Mouse (Mus musculus) left cerebral cortex, adult 8-10 months (tissue): ENCODE data around the gene Jup. TPM values are rescaled to one million over a fixed set of nuclear protein-coding genes. Genes with fewer than 3 reads are reported as not detected.
"Not testable (repeated sequence)": the region's sequence is repeated elsewhere in the genome, so short reads cannot be mapped to it uniquely, and the experiment has no call there.

Experiments used
- DNase-seq, 2 experiments: peaks; one replicate each; pipeline ENCODE4 v3.0.0; 2022; ENCODE audit warnings: low spot score in 2 of 2
- microRNA-seq, 2 experiments: library from miRNA; unstranded; fragments of <30 nt; microRNA quantifications; one replicate each; pipeline ENCODE4 v1.2.0; 2022
- total RNA-seq, 4 experiments: library from RNA; stranded (reverse); gene quantifications; 2 replicates each; pipeline ENCODE4 v1.2.4; 2022

Jup gene
- total RNA-seq, 4 experiments from 2014 or later, result 54.1 to 58.4 (median 55.9) TPM

GRCm38 (mm10) chr11:100320701-100321410, 76.7 kb downstream of the Jup start:
- not testable (repeated sequence) for DNase-seq

- DNase-seq, result peak; percentile 79 to 97
These were observed 77.4 kb downstream of the Jup start for GRCm38 (mm10) chr11:100320172-100320630.

GRCm38 (mm10) chr11:100319492-100320171, 77.9 kb downstream of the Jup start, which contains the start of gene Eif1:
Gene Eif1 (plus strand): TSS chr11:100319885.
- DNase-seq, result peak; percentile 98 to 99

Small RNA genes lying within 50 kb of the gene (microRNA-seq; reads per million reads assigned to microRNA genes)
- 0 reads per million in 2 experiments for gene Gm27374

Other genes with a start within 250 kb of the Jup start
- not detected for gene Krt19, start 249.1 kb downstream of the Jup start, total RNA-seq
- gene Krt9, start 204.5 kb downstream of the Jup start, total RNA-seq, result 1 to 10 TPM; 4.2 to 5.0 (median 4.4) TPM
- not detected for gene Krt14, start 190.2 kb downstream of the Jup start, total RNA-seq
- not detected for gene Krt16, start 148.9 kb downstream of the Jup start, total RNA-seq
- gene Krt17, start 136.7 kb downstream of the Jup start, total RNA-seq, result under 1 TPM in 1 of 4 experiments, not detected in 3; 0.50 TPM
- gene Krt42, start 127.9 kb downstream of the Jup start, total RNA-seq, result not detected
- 100 to 1,000 TPM; 753 to 824 (median 763) TPM for gene Eif1, start 77.9 kb downstream of the Jup start, total RNA-seq
- gene Gast, start 63.4 kb downstream of the Jup start, total RNA-seq, result not detected
- gene Hap1, start 41.6 kb downstream of the Jup start, total RNA-seq, result 100 to 1,000 TPM; 132 to 184 (median 175) TPM
- gene P3h4, start 17.1 kb upstream of the Jup start, total RNA-seq, result 10 to 100 TPM; 10.4 to 12.8 (median 12.3) TPM
- 1 to 10 TPM; 5.2 to 8.3 (median 6.2) TPM for gene Fkbp10, start 17.9 kb upstream of the Jup start, total RNA-seq
- 10 to 100 TPM; 46.9 to 52.6 (median 50.0) TPM for gene Nt5c3b, start 44.0 kb upstream of the Jup start, total RNA-seq
- gene Klhl10, start 44.2 kb upstream of the Jup start, total RNA-seq, result 1 to 10 TPM in 2 of 4 experiments, under 1 TPM in 2; 0.84 to 1.4 (median 1.0) TPM
- 10 to 100 TPM; 94.8 to 99.9 (median 97.3) TPM for gene Klhl11, start 75.0 kb upstream of the Jup start, total RNA-seq
- 100 to 1,000 TPM; 150 to 164 (median 156) TPM for gene Acly, start 130.2 kb upstream of the Jup start, total RNA-seq
- 1 to 10 TPM in 3 of 4 experiments, under 1 TPM in 1; 0.98 to 2.2 (median 1.8) TPM for gene Ttc25, start 147.8 kb upstream of the Jup start, total RNA-seq
- gene Cnp, start 177.1 kb upstream of the Jup start, total RNA-seq, result 100 to 1,000 TPM; 220 to 251 (median 229) TPM
- gene Nkiras2, start 221.5 kb upstream of the Jup start, total RNA-seq, result 10 to 100 TPM; 12.1 to 15.5 (median 13.2) TPM
- 100 to 1,000 TPM; 241 to 278 (median 260) TPM for gene Dnajc7, start 222.4 kb upstream of the Jup start, total RNA-seq